ENCODE assay signal across 8 mouse cellular contexts in genomic region chr2:84826488-84827282, GRCm38 (mm10). TPM values are rescaled to one million over a fixed set of nuclear protein-coding genes. Genes with fewer than 3 reads are reported as not detected.
DNase-seq lines count a peak whose midpoint lies in the region; ATAC-seq lines count a peak whose summit lies in the region.

TSS of gene Timm10 (plus strand) at chr2:84826997.

- peak within 1 kb of the TSS; percentile 65 to 85 for H3K4me3 ChIP-seq in heart, embryonic 14.5 days (ENCODE audit: control insufficient read depth in 1 of 2, insufficient read depth in 1 of 2, low read depth in 1 of 2, low read length in 2 of 2)
- H3K4me3 ChIP-seq in liver, embryonic 13.5 days (replicated peaks): peak within 1 kb of the TSS; percentile 74
- peak within 1 kb of the TSS; percentile 67 for H3K4me3 ChIP-seq in stomach, embryonic 16.5 days (replicated peaks; ENCODE audit: low read length)

- peak within 1 kb of the TSS; percentile 92 for H3K4me2 ChIP-seq in heart, embryonic 14.5 days (ENCODE audit: low read length)
- H3K4me2 ChIP-seq in liver, embryonic 13.5 days: peak within 1 kb of the TSS; percentile 94
- H3K4me2 ChIP-seq in stomach, embryonic 16.5 days (ENCODE audit: low read depth, low read length): peak within 1 kb of the TSS; percentile 99

- no peaks in the 10 kb centered on the region for H3K27me3 ChIP-seq in heart, embryonic 14.5 days (ENCODE audit: control insufficient read depth, insufficient read depth, low read length)
- H3K27me3 ChIP-seq in liver, embryonic 13.5 days: peaks cover 25% of the 10 kb centered on the region
- H3K27me3 ChIP-seq in stomach, embryonic 16.5 days (ENCODE audit: control insufficient read depth, insufficient read depth, low read length): no peaks in the 10 kb centered on the region; the same call in 1 of the 2 replicates

- peak within 1 kb of the TSS; percentile 84 for H3K9ac ChIP-seq in heart, embryonic 14.5 days (ENCODE audit: low read length)
- peak within 1 kb of the TSS; percentile 79 for H3K9ac ChIP-seq in liver, embryonic 13.5 days
- peak within 1 kb of the TSS; percentile 80 for H3K9ac ChIP-seq in stomach, embryonic 16.5 days (ENCODE audit: low read length)

- DNase-seq in CD4-positive, CD25-positive, alpha-beta regulatory T cell, adult 2 months (ENCODE audit: low read depth, low spot score): peak; percentile 86
- peak; percentile 85 for DNase-seq in c-Kit-negative CD71-positive TER-119-positive erythroid progenitor cells, embryonic 14.5 days (ENCODE audit: low read depth, low spot score)
- peak; percentile 85 for DNase-seq in fibroblast of lung, adult 2 months (ENCODE audit: low read depth)
- DNase-seq in kidney, postnatal 14 days: peak; percentile 93
- DNase-seq in liver, embryonic 13.5 days: peak; percentile 85
- DNase-seq in neural tube, embryonic 10.5 days (ENCODE audit: extremely low spot score, low spot score): peak; percentile 89

- no peaks in the 10 kb centered on the region for H3K9me3 ChIP-seq in heart, embryonic 14.5 days (ENCODE audit: control insufficient read depth, low read length)
- H3K9me3 ChIP-seq in liver, embryonic 13.5 days (replicated peaks): no peaks in the 10 kb centered on the region
- H3K9me3 ChIP-seq in stomach, embryonic 16.5 days (replicated peaks; ENCODE audit: control insufficient read depth, low read length): no peaks in the 10 kb centered on the region

- H3K4me1 ChIP-seq in heart, embryonic 14.5 days (ENCODE audit: control insufficient read depth in 2 of 2, insufficient read depth in 2 of 2, low read length in 2 of 2): peaks cover 6 to 13% of the 10 kb centered on the region in 2 experiments
- peaks cover 51% of the 10 kb centered on the region for H3K4me1 ChIP-seq in liver, embryonic 13.5 days (replicated peaks)
- H3K4me1 ChIP-seq in stomach, embryonic 16.5 days (ENCODE audit: control insufficient read depth, insufficient read depth, low read length): peaks cover 6% of the 10 kb centered on the region; the same call in 1 of the 2 replicates

- H3K36me3 ChIP-seq in heart, embryonic 14.5 days (ENCODE audit: control insufficient read depth, insufficient read depth, low read length): peaks cover 23% of the 10 kb centered on the region
- H3K36me3 ChIP-seq in liver, embryonic 13.5 days: peaks cover 28% of the 10 kb centered on the region
- H3K36me3 ChIP-seq in stomach, embryonic 16.5 days (ENCODE audit: control insufficient read depth, insufficient read depth, low read length): no peaks in the 10 kb centered on the region

- ATAC-seq in heart, embryonic 14.5 days (ENCODE audit: insufficient number of reproducible peaks, insufficient read depth, low FRiP score, low read depth): peak; percentile 86
- ATAC-seq in liver, embryonic 13.5 days (ENCODE audit: low read depth): peak; percentile 77
- peak; percentile 84 for ATAC-seq in stomach, embryonic 16.5 days (ENCODE audit: insufficient read depth, low FRiP score)

- H3K27ac ChIP-seq in heart, embryonic 14.5 days (replicated peaks in 1 of 2; ENCODE audit: control insufficient read depth in 1 of 2, insufficient read depth in 1 of 2, low read depth in 2 of 2, low read length in 2 of 2): peak within 1 kb of the TSS; percentile 63 to 84
- peak within 1 kb of the TSS; percentile 92 for H3K27ac ChIP-seq in liver, embryonic 13.5 days
- H3K27ac ChIP-seq in stomach, embryonic 16.5 days (ENCODE audit: low read length): no peak within 1 kb of the TSS

- under 1% methylated on average over 34 of the region's 34 CpGs for WGBS in heart, embryonic 14.5 days
- WGBS in liver, embryonic 13.5 days (ENCODE audit: insufficient replicate concordance): under 1% methylated on average over 34 of the region's 34 CpGs
- WGBS in stomach, embryonic 16.5 days: under 1% methylated on average over 34 of the region's 34 CpGs

RNA-seq across cellular contexts. Expression of gene Timm10, which starts in this region (rescaled TPM):
- 90.3 and 94.1 TPM in 2 replicates for polyA plus RNA-seq in heart, embryonic 14.5 days (2014; fragmentation: Nextera tagmentation; extraction: Ambion mirVana)
- polyA plus RNA-seq in liver, embryonic 13.5 days (2015; fragmentation: Nextera tagmentation; extraction: Ambion mirVana): 46.8 and 51.5 TPM in 2 replicates
- 36.7 and 45.6 TPM in 2 replicates for polyA plus RNA-seq in stomach, embryonic 16.5 days (2015; fragmentation: Nextera tagmentation; extraction: Ambion mirVana)
